Mouse (Mus musculus) frontal cortex, postnatal 36 days (tissue): ENCODE results near the gene Spats2.
A peak's percentile ranks its signal among the peaks of the same experiment; 100 is the strongest.

Experiments used
- DNase-seq, 2 experiments: peaks; one replicate each; pipeline ENCODE4 v3.0.0; 2022; ENCODE audit warnings: low spot score in 2 of 2

Spats2 gene

DNA sequence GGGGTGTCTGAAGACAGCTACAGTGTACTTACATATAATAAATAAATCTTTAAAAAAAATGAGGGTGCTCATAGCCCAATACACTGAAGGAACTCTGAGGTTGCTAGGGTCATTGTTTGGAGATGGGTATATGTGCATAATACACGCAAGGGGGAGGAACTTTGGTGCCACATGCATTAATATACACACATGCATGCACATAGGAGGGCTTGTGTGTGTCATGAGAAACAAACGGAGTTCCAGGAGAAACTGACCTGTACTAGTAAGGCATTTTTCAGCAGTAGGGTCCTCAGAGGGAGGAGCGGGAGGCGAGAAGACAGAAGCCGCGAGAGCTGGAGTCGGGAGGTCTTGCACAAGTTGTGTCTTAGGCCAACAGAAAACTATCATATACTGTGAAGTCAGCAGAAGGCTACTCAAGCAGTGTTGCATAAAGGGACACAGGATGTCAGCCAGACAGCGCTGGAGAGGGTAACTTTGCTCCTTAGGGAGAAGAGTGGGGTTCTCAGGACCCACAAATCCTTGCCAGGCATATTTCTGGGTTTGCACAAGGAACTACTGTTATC lies 133.5 kb downstream of the Spats2 start:
- DNase-seq = no peak

DNA sequence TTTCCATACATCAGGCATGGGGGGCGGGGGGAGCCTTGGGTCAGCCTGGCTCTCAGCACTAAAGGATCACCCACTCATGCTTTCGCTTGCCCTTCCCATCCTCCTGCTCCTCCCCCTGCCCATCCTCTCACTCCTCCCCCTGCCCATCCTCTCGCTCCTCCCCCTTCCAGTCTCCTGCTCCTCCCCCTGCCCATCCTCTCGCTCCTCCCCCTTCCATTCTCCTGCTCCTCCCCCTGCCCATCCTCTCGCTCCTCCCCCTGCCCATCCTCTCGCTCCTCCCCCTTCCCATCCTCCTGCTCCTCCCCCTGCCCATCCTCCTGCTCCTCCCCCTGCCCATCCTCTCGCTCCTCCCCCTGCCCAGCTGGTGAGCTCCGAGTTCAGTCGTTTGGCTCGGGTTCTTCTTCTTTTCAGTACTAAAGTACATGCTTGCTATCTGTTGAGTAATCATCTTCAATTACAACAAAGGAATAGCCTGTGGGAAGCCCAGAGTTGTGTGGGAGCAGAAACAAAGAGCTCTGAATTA lies 134.1 kb downstream of the Spats2 start:
- DNase-seq = peak in 1 of 2 experiments; percentile 39

GRCm38 (mm10) chr15:99262702-99263101 lies 137.0 kb downstream of the Spats2 start:
- DNase-seq = peak in 1 of 2 experiments; percentile 23
